Mouse (Mus musculus): Measurements from ENCODE around the gene Tdo2.
A peak's percentile ranks its signal among the peaks of the same experiment; 100 is the strongest.

Tdo2 gene

GRCm38 (mm10) chr3:81942341-81942740 is 33.7 kb downstream of the Tdo2 start:
- no peak for DNase-seq

DNA sequence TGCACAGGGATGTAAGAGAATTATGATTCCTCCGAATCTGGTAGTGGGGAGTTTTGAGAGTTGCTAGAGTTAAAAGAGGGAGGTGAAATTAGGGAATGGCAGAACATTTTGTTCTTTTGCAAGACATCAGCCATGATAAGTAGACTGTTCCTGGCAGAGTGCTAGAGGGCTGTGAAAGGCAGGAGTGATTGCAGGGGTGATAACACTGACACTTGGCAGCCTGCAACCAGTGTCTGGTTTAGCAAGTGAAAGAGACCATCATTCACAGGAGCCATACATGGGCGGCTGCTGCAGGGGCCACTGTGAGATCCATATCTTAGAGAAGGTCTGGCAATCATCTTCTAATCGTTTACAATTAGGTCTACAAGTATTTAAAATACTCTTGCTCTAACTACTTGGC is 37.1 kb downstream of the Tdo2 start:
- no peak for DNase-seq

DNA sequence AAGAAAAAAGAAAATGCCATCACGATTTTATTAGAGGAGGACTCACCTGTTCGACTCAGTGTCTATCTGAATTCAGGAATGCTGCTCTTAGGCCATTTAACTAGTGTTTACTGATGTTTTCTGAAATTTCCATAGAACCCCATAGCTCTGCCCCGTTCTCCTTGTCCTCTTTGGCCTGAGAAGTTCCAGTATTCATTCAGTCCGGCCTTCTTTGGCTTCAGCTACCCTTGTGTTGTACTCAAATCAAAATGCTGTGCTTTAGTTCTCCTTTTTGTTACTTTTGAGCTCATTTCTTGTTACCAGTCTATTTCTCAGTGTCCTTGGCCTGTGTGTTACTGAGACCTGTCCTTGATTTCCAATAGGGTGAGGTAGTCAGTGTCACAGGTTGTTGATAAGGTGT is 42.7 kb downstream of the Tdo2 start:
- DNase-seq, result no peak

DNA sequence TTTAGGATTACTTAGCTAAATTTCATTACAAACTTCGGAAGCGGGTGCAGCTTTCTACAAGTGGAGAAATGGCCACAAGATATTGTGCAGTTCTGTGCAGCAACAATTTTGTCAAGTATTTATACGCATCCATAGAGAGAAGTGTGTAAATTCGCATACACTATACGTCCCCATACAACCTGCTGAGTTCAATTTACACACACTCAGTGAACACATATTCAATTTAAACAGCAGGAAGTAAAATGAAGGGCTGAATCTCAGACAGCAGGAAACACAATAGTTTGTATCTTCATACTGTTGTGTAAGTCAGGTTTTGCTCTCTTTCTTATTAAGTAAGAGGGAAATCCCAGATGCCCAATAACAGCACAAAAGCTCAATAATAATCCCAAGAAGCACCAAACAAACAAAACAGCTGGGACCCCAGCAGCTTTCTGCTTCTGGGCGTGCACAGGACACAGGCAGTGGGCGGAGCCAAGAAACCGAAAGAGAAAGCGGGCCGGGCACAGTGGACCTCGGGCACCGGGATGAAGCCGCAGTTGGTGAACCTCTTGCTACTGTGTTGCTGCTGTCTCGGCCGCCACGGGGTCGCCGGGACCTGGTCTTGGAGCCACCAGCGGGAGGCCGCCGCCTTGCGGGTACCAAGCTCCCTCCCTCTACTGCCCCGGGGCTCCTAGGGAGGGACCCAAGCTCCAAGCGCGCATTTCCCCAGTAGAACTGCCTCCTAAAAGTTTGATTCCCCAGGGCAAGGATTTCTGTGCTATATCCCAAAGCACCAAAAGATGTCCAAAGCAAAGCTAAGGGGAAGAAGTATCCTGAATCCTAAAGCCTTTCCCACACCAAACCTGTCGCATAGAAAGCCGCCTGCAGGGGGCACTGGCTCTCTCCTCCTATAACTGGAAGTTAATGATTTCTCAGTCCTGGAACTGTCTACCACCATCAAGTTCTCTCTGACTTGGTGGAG is 43.6 kb downstream of the Tdo2 start, which contains the start of gene Ctso:
Gene Ctso, plus strand, starts transcription at position 461 of the 961 bp plus-strand sequence.
- peak; percentile 78 for DNase-seq

DNA sequence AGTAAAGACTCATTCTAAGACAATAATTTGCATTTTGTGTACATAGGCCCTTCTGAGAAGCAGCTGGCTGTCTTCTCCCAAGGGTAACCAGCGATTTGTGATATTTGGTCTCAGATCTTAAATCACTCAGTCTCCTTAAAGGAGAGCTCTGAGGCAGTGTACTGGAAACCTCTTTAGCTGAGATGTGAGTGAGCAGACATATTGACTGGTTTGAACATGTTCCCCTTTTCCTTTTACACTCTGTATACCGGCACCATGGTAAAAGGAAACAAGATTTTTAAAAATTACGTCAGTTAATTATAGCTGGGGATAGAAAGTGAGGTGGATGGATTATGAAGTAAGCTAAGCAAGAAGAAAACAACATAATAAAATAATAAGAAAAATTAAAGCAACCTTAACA is 44.3 kb downstream of the Tdo2 start:
- DNase-seq, result no peak

- no peak for DNase-seq
These were observed 46.9 kb downstream of the Tdo2 start for GRCm38 (mm10) chr3:81929073-81929472.

DNA sequence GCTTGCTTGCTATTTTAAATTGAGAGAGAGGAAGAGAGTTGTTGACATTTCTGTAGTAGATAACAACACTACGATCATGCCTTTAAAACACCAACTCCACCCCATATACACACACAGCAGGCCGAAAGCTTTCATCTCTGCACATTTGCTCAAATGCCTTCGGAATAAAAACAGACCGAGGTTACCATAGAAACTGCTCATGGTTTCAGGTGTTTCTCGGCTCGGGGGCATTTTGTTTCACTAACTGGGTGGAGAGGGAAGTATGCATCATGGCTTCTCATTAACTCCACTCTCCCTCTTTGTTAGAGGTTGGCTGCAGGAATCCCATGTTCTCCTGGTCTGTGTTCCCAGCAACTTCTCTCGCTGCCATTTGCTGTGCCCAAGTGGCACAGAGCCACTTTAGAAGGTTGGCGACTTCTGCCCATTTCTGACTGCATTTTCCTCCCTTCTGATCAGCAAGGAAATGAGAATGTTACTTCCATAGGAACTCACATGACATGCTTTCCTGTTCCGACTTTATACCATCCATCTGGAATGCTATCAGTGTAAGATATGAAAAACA is 49.2 kb downstream of the Tdo2 start:
- no peak for DNase-seq

DNA sequence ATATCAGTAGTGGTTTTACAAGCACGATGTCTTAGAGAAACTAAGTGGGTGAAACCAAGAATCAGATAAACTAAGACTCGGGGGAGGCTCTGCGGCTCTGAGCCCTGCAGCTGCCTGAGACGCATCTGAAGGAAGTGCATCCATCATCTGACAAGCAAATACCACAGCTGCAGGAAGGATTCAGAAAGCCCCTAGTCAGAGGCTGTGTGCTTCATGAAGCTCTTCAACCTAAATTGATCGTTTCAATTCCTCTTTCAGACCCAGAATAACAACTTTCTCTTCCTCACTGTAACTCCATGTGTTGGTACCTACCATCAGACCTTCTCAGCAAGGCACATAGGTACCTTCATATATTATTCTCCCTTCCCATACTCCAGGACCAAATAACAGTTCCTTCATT is 50.1 kb downstream of the Tdo2 start:
- no peak for DNase-seq

- DNase-seq, result peak; percentile 28
These were observed 51.1 kb downstream of the Tdo2 start for GRCm38 (mm10) chr3:81924931-81925330.

- DNase-seq, result no peak
These were observed 53.1 kb downstream of the Tdo2 start for GRCm38 (mm10) chr3:81922910-81923309.

DNA sequence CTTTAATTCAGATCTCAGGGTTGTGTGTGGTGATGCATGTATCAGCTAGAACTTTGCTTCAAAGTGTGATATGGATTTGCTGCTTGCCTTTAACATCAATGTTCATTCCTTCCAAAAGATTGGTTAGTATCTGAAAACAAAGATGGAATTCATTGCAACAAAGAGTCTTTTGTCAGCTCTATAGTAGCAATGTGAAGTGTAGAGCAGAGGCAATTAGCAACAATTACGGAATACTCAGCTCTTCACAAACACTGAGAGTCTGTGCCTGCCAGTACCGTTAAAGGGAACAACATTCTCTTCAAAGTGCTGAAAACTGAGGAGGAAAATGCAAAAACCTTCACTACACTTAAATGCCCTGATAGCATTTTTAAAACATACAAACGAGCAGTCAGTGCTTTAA is 56.3 kb downstream of the Tdo2 start:
- DNase-seq, result no peak

- DNase-seq, result no peak
These were observed 57.8 kb downstream of the Tdo2 start for GRCm38 (mm10) chr3:81918215-81918614.

DNA sequence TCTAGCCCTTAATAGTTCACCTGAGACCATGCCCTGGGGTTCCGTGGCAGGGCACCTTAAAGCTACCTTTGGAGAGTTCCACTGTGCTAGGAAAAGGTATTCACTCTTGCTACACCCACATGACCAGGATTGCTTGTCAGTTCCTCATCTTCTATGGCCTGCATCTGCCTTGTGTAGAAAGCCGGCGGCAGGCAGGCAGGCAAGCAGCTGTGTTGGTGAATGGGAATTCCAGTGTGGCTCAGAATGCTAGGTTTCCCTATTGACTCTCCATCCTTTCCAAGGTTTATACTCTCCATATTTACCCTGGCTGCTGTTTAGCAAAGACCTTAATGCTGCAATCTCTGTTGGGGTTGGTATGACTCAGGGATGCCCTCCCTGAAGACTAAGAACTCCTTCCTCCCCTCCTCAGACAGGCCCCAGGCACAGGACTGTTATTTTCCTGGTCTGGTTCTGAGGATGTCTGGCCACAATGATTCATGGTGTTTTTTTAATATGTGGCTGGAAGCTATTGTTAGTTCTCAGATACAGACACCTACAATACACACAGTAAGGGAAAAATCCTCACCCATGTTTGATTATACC is 58.6 kb downstream of the Tdo2 start:
- no peak for DNase-seq

DNA sequence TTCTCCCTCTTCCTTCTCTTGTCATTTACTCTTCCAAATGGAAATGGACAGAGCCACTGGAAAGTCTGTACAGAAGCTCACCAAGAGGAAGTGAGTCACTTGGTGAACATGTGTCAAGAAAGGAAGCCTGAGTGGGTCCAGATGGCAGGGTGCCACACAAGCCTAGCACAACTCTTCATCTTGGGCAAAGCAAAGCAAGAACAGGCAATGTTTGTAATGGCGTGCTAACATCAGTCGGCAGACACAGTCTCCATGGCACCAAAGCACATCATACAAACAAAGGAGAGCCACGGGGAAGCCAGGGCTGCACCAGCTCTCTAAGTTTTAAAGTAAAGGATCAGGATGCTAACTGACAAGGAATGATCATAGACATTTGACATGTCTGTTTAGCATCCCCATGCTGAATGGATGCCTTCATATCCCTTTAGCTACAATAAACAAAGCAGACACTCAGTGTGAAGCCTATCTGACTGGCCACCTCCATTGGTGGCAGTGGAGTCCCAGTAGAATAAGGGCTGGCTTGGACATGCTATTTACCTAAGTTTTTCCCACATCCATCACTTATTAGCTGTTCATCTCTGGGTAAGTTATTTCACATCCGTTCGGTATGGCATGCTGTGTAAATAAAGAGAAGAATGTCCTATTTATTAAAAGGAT is 59.8 kb downstream of the Tdo2 start:
- DNase-seq, result no peak

- no peak for DNase-seq
These were observed 65.5 kb downstream of the Tdo2 start for GRCm38 (mm10) chr3:81910286-81911036.
